Mouse (Mus musculus) cerebellum, adult (tissue): ENCODE measurements around the gene Ajm1.
"Not testable (repeated sequence)": the region's sequence is repeated elsewhere in the genome, so short reads cannot be mapped to it uniquely, and the experiment has no call there.

Experiments
- ATAC-seq: cut with Nextera tagmentation; 2 replicates; pipeline ENCODE4 v1.9.2; 2017; ENCODE audit warnings: mild to moderate bottlenecking, moderate library complexity, mixed read lengths; ENCODE audit not compliant: insufficient number of reproducible peaks, low FRiP score, low TSS enrichment

The Ajm1 gene

GRCm38 (mm10) chr2:25569323-25569722, 12.2 kb downstream of the Ajm1 start:
- no peak for ATAC-seq

DNA sequence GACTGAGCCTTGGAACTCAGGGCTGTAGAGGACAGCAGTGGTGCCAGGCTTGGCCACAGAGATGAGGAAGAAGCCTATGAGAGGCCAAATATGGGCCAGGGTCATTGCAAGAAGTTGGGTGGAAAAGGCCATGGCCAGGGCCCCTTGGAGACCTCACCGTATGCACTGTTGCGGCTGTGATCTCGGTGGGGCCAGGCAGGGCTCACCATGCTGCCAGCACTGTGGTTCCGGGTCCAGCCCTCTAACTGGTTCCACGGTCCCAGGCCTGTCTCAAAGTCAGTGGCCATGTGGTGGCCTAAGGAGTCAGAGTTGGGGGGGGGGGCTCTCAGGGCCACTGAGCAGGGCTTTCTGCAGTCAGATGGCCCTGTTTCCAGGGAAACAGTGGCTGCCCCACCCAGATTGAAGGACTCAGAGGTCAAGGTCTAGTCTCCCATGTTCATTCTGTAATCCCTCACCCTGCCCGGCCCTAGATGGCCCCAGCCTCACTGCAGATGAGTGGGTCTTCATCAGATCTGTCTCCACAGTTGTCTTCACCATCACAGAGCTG, 13.0 kb downstream of the Ajm1 start:
- ATAC-seq, result no peak

DNA sequence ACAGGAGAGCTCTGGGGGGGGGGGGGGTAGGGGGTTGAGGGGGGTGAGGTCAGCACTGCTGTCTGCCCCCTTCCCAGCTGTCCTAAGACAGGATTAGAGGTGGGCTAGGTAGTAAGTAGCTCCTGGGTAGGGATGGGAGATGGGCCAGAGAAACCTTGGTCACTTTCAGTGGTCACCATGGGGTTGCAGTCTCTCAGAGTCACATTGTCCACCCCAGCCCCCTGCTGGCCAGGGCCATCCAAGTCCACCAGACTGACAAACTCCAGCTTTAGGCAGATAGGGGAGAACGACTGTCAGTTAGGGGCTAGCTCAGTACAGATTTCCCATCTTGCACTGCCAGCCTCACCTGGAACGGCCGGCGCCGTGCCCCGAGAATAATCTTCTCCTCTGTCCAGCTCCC, 15.0 kb downstream of the Ajm1 start:
- ATAC-seq, result no peak

GRCm38 (mm10) chr2:25565741-25566140, 15.8 kb downstream of the Ajm1 start:
- ATAC-seq, result no peak

- no peak for ATAC-seq
These were observed 19.6 kb downstream of the Ajm1 start for GRCm38 (mm10) chr2:25561946-25562345.

DNA sequence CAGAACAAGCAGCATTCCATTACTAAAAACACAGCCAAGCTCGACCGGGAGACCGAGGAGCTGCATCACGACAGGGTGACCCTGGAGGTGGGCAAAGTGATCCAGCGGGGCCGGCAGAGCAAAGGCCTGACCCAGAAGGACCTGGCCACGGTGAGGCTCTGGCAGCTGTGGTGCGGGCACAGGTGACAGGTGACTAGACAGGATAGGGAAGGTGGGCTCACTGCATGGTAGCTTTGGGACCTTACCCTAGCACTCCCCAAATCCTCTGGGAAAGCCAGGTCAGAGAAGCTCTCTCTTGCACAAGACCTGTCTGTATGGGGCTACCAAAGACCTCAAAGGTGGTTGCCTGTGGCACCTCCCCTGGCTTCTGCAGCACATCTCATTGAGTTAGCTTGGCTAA, 21.0 kb downstream of the Ajm1 start:
- no peak for ATAC-seq

DNA sequence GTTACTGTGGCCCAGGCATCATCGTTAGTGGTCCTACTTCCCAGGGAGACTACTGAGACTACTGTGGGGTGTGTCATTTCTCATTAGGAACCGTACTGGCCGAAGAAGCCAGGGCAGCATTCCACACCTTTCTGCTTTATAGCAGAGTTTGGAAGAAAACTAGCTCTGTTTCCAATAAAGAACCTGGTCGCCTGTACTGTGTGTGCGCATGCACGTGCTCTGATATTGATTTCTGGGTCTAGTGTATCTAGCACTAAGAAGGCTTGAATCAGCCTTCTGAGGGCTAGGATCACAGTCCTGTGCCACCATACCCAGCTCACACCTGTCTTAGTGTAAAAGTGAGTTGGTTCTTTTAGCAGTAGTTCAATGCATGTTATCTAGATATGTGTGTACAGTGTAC, 22.8 kb downstream of the Ajm1 start:
- no peak for ATAC-seq

DNA sequence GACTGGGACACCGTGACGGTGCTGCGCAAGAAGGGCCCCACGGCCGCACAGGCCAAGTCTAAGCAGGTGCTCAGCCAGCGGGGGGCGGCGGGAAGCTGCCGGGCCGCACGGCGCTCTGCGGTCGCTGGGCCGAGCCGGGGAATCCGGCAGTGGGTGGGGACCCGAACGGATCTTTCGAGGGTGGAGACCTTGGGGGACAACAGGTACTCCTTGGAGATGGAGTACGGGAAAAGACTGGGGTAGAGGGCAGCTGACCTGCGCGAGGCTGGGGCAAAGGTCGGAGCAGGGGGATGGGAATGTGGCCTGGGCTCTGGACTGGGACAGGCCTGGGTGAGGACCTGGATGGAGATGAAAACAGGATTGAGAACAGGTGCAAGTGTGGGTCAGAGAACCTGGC, 23.6 kb downstream of the Ajm1 start:
- no peak for ATAC-seq

DNA sequence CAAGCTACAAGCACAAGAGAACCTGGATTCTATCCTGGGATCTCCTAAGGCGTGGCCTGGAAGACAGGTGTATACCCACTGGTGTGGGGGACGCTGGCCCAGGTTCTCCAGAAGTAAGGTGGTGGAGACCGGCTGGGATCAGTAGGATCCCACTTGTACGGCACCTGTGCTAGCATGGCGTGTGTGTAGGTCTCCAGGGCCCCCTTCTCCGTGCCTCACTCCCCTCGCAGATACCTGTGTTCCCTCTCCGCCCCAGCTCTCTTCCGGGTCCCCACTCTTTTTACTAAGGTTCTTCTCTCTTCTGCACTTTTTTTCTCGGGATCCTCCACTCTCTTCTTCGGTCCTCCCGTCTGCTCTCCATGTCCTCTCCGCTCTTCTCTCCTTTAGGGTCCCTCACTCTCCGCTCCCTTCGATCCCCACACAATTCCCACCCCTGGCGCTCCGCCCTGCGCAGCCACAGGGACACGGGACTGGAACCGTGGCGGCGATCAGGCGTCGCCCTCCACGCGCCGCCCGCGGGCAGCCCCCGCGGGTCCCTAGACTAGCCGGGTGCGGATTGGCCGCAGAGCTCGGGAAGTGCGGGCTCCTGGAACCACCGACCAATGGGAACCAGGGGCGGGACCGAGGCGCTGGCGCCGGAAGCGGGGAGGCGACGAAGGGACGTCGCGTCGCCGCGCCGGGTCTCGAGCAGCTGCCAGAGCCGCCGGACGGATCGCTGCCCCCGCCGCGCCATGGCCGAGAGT, 24.2 kb downstream of the Ajm1 start, which contains the start of gene Edf1:
TSS of gene Edf1 (plus strand) at position 627 of the 743 bp plus-strand sequence.
- ATAC-seq, result peak; percentile 90

DNA sequence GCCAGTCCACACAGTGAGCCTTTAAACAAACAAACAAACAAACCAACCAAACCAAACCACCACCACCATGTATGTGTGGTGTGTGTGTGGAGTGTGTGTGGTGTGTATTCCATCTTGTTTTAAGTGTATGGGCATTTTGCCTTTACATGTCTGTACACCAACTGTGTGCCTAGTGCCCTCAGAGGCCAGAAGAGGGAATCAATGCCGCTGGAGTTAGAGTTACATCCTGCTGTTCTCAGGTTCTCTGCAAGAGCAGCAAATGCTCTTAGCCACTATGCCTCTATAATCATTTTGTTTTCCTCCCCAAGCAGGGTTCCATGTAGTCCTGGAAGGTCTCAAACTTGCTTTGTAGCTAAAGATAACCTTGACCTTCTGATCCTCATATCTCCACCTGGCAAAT, 25.3 kb downstream of the Ajm1 start:
- ATAC-seq, result no peak

GRCm38 (mm10) chr2:25555479-25555878, 26.1 kb downstream of the Ajm1 start:
- not testable (repeated sequence) for ATAC-seq

GRCm38 (mm10) chr2:25553171-25553786, 28.3 kb downstream of the Ajm1 start:
- ATAC-seq, result not testable (repeated sequence)

DNA sequence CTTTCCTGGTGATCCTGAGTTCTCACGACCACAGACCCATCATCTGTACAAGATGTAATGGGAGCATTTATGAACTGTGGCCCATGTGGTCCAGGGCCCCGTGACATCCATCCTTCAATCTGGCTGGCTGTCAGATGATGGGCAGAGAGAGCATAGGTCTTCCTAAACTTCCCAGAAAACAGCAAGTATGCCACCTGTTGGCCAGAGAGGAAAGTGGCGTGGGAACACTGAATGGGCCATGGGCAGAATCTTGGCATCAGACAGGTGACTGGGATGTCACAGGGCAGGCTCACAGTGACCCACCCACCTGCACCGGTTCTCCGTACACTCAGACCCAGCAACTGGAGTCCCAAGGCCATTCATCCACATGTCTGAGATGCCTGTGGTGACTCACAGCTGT, 30.4 kb downstream of the Ajm1 start:
- ATAC-seq, result no peak

GRCm38 (mm10) chr2:25549021-25549991, 32.3 kb downstream of the Ajm1 start:
- ATAC-seq, result no peak

DNA sequence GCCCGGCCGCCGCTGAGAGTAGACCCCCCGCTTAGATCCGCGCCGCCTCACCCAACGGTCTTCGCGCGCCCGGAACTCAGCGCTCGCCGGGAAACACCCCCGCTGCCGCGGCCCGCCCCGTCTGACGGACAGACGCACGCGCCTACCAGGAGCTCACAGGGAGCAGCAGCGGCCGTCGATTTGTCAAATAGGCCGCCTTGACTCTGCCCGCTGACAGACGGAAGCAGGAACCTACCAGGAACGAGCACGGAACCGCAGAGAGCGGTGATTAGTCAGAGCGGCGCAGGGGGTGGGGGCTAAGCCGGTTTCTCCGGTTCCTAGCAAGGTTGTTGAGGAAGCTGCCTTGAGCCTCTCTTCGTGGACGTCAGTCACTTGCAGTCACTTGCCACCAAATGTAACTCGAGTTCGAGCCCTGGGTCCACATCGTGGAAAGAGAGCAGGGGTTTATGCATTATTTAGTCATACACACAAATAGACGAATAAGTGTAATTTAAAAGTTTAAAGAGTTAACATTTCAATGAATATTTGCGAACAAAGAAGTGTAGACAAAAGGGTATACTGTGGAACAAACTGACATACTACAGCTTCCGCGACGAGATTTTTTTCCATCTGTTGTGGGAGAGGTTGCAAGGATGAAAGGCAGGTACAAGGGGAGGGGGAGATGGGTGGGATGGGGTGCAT, 34.6 kb downstream of the Ajm1 start, which contains the start of gene Traf2:
TSS of gene Traf2 (minus strand) at position 130 of the 681 bp plus-strand sequence.
- peak; percentile 98 for ATAC-seq

DNA sequence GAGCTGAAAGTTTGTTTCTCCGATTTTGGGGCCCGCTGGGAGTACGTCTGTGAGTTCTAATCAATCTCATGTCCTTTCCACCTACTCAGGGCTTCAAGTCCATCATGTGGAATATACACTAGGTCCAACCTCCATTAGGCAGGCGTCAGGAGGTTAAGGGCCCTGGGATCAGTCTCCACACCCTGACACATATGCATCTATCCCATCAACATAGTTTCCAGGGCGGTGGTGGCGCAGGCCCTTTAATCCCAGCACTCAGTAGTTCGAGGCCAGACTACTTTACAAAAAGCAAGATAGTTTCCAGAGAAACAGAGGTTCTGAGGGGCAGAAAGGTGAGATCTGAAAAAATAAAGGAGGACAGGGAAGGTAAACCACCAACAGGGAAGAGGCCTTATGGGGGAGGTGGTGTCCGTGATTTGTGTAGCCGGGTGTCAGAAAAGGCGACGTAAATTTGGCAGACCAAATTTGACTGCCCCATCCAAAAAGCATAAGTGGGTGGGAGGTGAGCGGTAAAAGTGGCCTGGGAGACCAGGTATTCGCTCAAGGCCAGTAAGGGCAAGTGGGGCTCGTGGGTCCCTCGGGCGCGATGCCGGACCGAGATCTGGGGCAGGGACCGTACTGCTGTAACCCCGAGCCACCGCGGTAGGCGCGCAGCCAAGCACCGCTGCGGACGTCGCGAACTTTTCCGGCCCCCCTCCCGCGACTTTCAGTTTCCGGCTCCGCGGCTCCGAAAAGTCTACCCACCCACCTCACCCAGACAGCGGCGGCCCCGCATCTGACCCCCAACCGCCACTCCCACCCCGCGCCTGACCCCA, 35.4 kb downstream of the Ajm1 start:
- ATAC-seq, result no peak

GRCm38 (mm10) chr2:25541644-25542367, 39.8 kb downstream of the Ajm1 start:
- no peak for ATAC-seq

DNA sequence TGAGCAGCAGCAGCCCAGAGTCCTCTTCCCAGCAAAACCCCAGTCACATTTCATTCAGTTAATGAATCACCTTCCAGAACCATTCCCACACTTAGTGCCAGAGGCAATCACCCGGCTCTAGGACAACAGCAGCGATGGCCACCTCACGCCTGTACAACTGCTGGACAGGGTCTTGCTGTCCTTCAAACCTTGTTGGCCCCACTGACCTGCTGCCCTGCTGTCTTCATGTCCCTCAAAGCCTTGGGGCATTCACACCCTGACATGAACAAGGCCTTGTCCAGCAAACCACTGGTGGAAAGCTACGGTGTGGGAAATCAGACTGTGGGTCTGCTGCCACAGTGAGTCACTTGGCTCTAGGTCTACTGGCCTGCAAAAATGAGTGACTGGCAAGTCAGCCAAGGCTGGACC, 41.0 kb downstream of the Ajm1 start:
- no peak for ATAC-seq
